Mouse (Mus musculus): Measurements from ENCODE around the gene Mtch2.

DNA sequence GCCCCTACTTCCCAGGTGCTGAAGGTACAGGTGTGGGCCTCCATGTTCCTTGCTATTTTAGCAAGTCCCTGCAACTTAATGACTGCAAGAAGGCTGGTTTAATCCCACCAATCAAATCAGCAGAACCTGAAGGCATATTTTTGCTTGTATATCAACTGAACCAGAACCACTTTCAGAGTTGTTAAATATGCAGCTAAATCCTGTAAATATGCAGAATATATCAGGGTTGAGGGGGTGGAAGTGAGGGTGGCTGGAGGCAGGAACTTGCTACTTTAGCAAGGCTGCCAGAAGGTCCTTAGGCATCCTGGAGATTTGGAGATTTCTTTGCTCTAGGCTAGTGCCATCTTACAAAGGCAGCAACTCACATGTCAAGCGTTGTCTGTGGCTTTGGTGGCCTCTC, 68.6 kb downstream of the Mtch2 start:
- no peak for TF ChIP-seq CTCF (IDR thresholded peaks at IDR 0.05; ENCODE audit: extremely low read depth, insufficient read depth, insufficient read length, insufficient replicate concordance)
- no peak for TF ChIP-seq POLR2A (IDR thresholded peaks at IDR 0.05; ENCODE audit: low read depth, low read length)
